Mouse (Mus musculus) adrenal gland, postnatal 4 days (tissue): ENCODE data around the gene Gm28539. TPM values are rescaled to one million over a fixed set of nuclear protein-coding genes. Genes with fewer than 3 reads are reported as not detected.
"Not testable (repeated sequence)": the region's sequence is repeated elsewhere in the genome, so short reads cannot be mapped to it uniquely, and the experiment has no call there.

Experiments
- DNase-seq, 2 experiments: peaks; one replicate each; pipeline ENCODE4 v3.0.0; 2021 to 2022; ENCODE audit warnings: low spot score in 2 of 2, mixed read lengths in 2 of 2
- total RNA-seq, 2 experiments: library from RNA; stranded (reverse); gene quantifications; 2 replicates each; pipeline ENCODE4 v1.2.3; 2021

The Gm28539 gene
- total RNA-seq, 2 experiments from 2014 or later = 6.5 to 10.2 TPM

DNA sequence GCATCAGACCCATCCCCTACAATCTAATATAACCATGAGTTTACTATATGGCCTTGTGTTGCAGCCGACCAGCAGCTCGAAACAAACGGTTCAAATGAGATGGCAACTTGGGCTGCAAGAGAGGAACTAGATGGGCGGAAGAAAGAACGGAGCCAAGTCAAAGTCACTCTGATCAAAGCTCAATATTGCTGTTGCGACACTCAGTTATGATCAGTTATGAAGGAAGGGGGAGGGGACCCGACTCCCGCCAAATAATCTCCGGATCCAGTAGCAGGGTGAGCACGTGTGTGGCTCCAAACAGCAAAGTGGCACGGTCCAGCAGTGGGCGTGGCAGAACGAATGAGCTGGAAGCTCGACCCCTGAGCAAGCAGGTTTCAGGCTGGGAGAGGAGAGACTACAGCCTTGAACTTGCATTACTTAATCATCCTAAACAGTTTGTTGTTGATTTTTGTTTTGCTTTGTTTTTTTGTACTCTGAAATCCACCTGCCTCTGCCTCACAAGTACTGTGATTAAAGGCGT lies 10.0 kb downstream of the Gm28539 start:
- DNase-seq = no peak

DNA sequence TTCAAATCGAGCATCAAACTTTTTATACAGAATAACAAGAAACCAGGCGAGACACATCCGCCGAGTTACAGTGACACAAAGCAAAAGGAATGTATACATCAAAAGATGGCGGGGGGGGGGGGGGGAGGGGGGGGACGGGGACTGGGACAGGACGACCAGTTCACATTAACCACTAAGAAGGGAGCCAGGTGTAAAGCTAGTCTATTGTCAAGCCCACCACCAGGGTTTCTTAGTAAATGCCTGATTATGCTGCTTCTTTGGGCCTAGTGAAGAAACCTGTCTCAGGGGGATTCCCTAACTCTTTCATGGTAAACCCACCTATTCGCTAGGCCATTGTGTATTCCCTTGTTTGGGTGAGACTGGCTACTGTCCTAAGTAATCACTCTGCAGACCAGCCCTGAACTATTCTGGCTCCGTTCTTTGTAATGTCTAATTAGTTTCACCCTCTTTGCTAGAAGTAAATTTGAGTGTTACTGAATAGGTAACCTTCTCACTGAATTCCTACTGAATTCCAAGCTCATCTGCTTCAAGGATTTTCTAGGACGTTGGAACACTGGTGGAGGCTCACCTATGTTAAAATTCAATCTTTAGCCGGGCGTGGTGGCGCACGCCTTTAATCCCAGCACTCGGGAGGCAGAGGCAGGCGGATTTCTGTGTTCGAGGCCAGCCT lies 13.3 kb downstream of the Gm28539 start:
- DNase-seq = not testable (repeated sequence)

DNA sequence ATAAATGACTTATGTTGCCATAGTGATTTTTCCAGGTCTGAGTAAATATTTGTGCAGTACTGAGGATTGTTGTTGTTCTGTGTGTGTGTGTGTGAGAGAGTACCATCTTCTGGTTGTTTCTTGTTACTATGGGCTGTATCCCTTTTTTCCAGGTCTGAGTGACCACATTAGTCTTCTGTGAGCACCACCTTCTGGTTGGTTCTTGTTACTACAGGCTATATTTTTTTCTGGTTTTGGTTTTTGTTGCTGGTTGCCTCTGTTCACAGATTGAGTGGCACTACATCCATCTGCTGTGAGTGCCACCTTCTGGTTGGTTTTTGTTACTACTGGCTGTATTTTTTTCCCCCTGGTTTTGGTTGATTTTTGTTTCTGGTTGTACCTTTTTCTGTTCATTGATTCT lies 22.2 kb downstream of the Gm28539 start:
- DNase-seq = no peak

DNA sequence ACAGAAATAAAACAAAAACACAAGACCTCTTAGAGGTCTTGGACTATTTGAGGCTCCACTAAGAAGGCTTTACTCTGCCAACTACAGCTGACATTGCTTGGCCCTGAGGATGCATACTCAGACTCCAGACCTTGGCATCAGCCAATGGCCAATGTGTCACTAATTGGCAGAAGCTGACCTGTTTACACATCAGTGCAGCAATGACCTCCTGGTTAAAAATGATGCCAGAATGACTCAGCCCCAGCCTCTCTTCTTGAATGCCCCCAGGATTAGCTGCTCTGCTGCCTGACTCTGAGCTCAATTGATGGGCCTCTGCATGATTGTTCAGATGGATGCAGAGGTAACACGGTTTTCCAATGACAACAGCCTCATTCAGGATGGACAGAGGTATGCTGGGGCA lies 23.8 kb downstream of the Gm28539 start:
- DNase-seq = peak in 1 of 2 experiments; percentile 10

DNA sequence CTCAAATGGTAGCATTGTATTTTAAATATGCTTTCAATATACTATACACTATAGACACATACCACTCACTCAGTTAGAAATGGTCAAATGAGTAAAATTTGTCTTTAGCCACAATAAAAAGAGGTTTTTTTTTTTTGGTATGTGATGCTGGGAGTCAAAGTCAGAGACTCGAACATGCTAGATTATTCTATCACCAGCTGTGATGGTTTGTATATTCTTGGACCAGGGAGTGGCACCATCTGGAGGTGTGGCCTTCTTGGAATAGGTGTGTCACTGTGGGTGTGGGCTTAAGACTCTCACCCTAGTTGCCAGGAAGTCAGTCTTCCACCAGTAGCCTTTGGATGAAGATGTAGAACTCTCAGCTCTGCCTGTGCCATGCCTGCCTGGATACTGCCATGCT lies 34.1 kb downstream of the Gm28539 start:
- DNase-seq = not testable (repeated sequence)

DNA sequence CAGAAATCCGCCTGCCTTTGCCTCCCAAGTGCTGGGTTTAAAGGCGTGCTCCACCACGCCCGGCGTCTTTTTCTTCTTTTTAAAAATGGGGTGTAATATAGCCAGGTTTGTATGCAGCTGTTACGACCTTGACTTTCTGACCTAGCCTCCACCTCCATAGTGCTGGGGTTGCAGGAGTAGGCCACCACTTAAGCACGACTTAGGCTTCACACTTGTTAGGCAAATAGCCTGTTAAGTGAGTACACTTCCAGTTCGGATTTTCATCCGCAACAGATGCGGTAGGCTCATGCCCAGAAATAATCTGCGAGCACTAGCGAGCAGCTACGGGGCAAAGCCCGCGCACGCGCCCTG lies 39.7 kb downstream of the Gm28539 start:
- no peak for DNase-seq

DNA sequence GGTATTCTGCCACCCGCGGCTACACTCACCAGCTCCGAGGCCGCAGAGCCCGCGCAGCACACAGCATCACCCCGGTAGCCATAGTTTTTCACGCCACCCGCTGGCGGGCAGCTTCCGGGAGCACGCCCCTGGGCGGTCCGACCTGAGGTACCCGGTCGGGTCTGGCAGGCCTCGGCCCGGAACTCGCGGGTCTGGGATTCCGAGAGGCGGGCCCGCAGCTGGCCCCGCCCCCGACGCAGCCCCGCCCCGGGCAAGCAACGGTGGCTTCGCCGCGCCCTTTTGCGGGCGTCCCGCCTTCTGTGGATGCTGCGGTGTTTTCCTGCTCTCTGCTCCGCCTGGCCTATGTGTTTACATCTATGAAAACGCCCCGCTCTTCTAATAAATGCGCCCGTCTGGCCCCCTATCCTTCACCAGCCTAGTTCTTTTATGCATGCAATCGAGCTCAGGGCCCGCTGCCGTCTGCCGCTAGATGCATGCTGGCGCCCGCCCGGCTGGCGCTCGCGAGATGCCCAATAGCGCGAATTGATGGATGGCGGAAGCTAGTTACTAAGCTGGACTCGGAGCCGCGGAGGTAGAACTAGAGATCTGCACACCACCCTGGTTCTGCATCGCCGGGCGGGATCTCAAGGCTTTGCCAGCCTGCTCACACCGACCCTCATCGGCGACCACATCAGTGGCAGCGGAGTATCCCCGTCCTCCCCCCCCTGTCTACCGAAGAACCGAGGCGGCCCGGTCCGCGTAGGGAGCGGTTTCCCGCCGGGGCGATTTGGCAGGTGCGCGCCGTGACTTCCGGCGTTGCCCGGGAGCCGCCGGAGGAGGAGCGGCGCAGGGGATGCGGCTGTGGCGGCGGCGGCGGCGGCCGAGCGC lies 40.3 kb downstream of the Gm28539 start, which contains the start of the genes Mrpl40 and Hira:
TSS of gene Mrpl40 (minus strand) at position 421 of the 867 bp plus-strand sequence.
TSS of gene Hira (plus strand) at position 596 of the 867 bp plus-strand sequence.
- peak; percentile 91 to 92 for DNase-seq

DNA sequence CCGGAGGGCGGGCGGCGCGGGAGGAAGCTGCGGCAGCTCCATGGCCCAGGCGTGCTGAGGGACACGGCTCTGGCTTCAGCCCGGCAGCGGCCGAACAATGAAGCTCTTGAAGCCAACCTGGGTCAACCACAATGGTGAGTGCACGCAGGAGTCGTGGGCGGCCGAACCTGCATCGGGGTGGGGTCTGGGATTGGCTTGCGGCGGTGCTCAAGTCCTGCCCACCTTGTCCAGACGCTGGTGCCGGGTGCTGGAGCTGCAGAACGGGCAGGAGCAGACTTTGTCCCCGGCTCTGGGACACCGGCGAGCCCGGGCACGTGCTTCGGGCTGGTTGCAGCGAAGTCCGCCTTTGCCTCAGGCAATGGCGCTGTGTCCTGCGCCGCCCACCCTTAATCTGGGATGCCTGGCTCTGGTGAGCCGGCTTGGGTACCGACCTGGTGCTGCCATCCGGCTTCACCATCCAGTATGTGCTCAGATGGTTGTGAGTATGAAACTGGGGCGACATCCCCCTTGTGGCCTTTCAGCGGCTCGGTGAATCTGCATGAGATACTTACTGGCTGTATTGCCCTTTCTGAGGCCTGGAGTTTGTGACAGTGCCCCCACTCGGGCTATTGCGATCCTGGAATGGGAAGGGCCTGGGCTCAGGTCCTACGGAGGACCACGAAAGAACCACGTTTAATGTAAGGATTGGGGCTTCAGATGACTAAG lies 41.2 kb downstream of the Gm28539 start:
- peak; percentile 26 to 49 for DNase-seq

DNA sequence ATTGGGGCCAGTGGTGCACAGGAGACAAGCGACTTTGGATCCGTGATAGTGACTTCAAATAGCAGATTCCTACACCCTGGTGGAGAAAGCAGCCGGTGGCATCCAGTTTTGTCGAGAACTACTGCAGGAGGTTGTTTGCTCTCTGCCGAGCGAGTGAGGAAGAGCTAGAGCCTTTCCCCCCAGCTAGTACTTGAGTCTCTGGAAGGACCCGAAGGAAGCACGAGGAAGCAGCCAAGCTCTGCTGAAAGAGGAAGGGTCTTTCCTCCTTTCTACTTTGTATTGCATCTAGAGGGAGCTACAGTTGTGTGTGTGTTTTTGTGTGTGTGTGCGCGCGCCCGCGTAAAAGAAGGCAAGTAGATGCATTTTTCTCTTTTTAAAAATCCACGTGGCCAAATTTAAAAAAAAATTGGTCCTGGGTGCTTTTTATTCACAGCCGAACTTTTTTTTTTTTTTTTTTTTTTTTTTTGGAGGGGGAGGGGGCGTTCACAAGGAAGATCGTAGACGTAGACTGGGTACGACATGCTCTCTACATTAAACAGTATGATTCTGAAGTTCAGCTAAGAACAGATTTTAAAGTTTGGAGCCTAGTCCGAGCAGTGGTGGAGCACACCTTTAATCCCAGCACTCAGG lies 41.8 kb downstream of the Gm28539 start:
- DNase-seq = no peak

DNA sequence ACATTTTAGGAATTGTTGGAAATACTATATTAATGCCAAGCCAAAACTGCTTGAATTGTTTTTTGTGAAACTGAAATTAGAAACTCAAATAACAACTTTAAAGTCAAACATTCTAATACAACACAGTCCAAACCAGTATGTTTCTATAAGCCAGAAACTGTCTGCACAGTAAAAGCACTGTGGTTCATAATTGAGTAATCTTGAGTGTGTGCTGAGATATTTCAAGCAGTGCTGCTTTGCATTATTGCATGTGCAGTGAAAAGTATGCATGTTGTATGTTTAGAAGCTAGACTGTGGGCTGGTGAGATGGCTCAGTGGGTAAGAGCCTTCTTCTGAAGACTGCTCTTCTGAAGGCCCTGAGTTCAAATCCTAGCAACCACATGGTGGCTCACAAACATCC lies 47.7 kb downstream of the Gm28539 start:
- no peak for DNase-seq

DNA sequence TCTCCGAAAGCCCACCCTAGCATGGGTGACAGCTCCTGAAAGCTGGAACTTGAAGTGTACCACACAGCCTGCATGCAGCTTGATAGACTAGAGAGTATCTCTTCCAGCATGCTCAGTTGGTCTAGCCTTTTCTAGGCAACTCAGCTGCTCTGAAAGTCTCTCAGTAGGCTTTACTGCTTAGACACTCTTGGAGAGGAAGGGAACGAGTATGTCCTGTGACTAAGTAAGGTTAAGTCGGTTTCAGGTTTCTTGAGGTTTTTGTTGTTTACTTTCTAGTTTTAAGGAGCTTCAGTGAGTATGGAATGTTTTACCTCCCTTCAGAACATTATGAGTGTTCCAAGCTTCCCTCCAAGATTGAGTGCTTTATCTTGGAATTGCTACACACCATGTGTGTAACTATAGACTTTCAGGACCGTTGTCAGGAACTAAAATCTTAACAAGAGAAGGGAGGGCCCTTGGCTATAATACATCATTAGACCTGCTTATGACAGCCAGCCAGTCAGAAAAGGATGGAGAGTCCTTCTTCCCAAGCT lies 57.5 kb downstream of the Gm28539 start:
- DNase-seq = no peak

DNA sequence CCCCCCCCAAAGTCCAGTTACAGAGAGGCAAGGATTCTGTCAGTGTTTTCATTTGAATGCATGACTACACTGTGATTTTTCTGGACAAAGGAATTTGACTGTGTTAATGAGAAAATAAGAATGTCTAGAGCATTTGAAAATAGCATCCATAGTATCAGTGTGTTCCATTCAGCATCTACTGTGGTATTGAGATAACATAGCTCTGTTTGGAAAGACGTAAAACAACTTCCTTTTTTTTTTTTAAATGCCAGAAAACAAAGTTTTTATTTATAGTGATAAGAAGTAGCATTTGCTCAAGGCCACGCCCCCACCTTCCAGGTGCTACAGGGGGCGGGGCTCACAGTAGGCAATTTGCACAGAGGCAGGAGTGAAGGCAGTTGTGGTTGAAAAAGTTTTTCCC lies 58.9 kb downstream of the Gm28539 start:
- no peak for DNase-seq

DNA sequence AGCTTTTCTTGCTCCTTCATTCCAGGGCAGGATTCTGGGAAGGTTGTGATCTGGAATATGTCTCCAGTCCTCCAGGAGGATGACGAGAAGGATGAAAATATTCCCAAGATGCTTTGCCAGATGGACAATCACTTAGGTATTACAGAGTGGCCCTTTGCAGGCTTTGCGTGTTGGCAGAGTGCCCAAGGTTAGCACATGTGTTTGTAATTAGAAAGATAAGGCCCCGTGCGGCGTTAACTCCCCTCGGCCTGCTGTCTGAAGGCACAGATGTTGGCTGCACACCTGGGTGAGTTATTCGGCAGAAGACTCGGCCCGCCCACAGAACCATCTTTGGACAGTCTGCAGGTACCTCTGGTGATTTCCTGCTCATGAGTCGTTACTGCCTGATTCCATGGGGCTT lies 60.0 kb downstream of the Gm28539 start:
- DNase-seq = no peak

DNA sequence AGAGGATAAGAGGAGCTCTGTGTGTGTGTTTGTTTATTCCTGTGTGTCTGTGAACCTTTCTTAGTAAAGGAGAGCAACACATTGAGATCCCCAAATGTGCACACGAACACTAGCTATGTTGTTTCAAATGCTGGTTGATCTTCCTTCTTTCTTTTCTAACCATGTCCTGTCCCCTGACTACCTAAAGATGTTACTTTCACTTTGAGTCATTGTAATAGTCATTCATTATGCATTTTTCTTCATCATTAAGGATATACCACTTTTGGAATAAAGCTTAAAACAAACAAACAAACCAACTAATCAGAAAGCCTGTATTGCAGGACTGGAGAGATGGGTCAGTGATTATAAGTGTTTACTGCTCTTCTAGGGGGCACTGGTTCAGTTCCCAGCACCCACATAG lies 69.3 kb downstream of the Gm28539 start:
- DNase-seq = no peak

DNA sequence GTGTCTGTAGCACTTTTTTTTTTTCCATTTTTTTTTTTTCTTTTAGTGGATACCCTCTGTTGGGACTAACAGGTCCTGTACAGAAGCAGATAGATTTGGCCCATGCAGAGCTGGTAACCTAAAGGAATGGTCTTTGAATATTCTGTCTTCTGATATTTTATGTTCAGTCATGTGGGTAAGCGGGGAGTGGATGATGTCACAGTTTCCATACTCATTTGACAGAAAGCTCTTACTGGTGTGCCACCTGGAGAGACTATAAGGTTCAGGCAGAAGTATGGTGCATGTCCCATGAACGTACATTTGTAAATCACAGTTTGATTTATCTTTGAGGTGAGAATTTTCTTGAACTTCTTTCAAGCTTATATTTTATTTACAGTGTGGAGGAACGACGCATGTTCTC lies 79.7 kb downstream of the Gm28539 start:
- no peak for DNase-seq

DNA sequence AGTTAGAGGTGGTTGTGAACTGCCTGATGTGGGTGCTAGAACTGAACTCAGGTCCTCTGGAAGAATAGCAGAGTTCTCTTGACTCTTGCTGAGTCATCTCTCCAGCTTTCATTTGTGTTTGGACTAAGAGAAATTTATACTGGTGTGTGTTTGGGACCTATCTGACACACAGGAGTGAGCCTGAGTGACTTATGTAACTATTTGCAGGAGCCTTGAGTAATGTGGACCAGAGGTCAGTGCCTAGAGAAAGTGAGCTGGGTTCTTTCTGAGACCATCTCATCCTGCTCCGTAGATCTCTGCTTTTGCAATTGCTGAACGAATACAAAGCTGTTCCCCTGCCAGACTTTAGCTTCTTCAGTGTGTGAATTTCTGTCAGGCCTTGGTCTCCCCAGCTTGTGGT lies 85.4 kb downstream of the Gm28539 start:
- no peak for DNase-seq

DNA sequence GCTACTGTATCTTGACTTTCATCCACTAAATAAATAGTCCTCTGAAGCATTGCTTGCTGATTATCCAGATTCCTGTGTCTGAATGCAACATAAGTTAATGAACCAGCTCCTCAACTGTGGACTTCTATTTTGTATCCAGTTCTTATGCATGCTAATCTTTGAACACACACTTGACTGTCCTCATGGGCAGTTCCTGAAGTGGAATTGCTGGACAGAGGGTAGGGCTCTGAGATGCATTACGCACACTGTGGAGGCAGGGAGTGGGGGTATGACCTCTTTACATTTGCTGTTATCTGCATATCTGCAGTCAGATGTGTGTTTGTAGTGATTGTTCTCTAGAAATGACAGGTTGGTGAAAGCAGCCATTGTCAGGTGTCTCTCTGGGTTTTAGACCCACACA lies 91.6 kb downstream of the Gm28539 start:
- DNase-seq = no peak

DNA sequence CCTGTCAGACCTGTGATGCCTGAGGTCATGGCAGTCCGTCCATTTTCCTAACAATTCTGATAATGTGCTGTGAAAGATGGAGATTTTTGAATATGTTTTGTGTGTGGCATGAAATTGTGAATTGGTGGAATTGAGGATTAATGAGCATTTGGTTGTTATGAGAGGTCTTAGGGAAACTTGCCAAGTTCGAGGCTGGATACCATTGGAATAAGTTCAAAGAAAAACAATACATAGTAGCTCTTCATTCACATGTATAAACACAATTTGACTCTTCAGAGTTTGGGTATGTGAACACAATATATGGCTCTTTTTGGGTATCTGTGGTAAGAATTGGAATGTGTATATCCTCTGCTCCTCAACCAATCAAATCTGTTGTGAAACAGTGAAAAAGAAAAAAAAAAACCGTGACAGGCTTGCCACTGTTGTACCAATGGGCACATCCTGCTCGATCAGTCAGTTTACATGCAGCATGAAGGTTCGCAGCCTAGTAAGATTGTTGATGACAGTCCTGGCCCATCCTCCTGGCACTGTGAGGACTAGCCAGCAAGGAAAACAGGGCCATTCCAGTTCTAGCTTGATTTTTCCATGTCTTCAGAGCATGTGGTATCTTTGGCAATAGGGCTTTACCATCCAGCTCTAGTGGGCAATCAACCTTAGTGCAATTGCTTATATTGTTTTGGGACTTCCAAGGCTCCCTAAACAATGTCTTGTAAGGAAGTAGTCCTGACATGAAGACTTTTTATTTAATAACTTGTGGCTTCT lies 102.1 kb downstream of the Gm28539 start:
- no peak for DNase-seq

DNA sequence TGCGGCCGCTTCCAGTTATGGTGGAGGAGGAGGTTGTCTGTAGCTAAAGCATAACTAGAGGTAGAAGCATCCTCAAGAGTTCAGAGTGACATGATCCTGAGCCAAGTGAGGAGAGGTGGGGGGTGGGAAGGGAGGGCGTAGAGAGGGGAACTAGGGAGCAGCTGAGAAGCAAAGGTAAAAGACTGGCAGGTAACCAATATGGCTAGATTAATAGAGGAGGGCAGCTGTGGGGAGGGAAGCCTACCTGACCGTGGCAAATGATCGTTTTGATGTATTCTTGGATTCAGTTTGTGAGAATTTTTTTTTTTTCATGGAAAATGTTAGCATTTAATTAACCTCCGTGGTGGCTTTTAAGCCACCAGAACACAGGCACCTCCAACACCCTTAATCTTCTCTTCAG lies 107.5 kb downstream of the Gm28539 start:
- DNase-seq = no peak

DNA sequence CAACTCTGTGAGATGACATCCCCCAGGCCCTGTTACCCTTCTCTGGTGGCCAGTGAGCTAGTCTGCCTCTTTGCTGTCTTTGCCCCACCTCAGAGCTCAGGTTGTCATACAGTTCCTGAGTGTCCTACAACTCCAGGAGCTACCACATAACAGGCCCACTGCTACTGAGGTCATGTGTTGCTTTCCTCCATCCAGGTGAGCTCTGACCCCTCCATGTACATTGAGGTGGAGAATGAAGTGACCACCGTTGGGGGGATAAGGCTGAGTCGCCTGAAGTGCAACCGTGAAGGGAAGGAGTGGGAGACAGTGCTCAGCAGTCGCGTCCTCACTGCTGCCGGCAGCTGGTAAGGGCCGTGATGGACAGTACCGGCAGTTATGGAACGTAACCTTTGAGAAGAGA lies 112.6 kb downstream of the Gm28539 start:
- no peak for DNase-seq
